Mouse (Mus musculus) lung, postnatal 4 days (tissue): ENCODE data around the gene Ddi2.
A peak's percentile ranks its signal among the peaks of the same experiment; 100 is the strongest.

ENCODE experiments used
- DNase-seq, 2 experiments: peaks; one replicate each; pipeline ENCODE4 v3.0.0; 2021

Ddi2 gene

GRCm38 (mm10) chr4:141741856-141742255 lies 18.6 kb upstream of the Ddi2 start:
- no peak for DNase-seq

- DNase-seq = no peak
These were observed 14.8 kb upstream of the Ddi2 start for GRCm38 (mm10) chr4:141738015-141738414.

GRCm38 (mm10) chr4:141736856-141737255 lies 13.6 kb upstream of the Ddi2 start:
- no peak for DNase-seq

- DNase-seq = no peak
These were observed 12.0 kb upstream of the Ddi2 start for GRCm38 (mm10) chr4:141735206-141735560.

GRCm38 (mm10) chr4:141734446-141735205 lies 11.4 kb upstream of the Ddi2 start:
- peak; percentile 89 to 93 for DNase-seq

- DNase-seq = no peak
These were observed 8.5 kb upstream of the Ddi2 start for GRCm38 (mm10) chr4:141731766-141732165.

- no peak for DNase-seq
These were observed 7.2 kb upstream of the Ddi2 start for GRCm38 (mm10) chr4:141730401-141730800.

- no peak for DNase-seq
These were observed 6.0 kb upstream of the Ddi2 start for GRCm38 (mm10) chr4:141729266-141729665.

GRCm38 (mm10) chr4:141725738-141726137 lies 2.5 kb upstream of the Ddi2 start:
- peak in 1 of 2 experiments; percentile 30 for DNase-seq

GRCm38 (mm10) chr4:141725277-141725676 lies 2.1 kb upstream of the Ddi2 start:
- DNase-seq = no peak

GRCm38 (mm10) chr4:141724594-141724993 lies 1.4 kb upstream of the Ddi2 start:
- DNase-seq = peak in 1 of 2 experiments; percentile 28

GRCm38 (mm10) chr4:141723673-141724068 lies 452 bp upstream of the Ddi2 start:
- DNase-seq = no peak

- no peak for DNase-seq
These were observed 1.3 kb downstream of the Ddi2 start for GRCm38 (mm10) chr4:141721961-141722360.

- no peak for DNase-seq
These were observed 2.3 kb downstream of the Ddi2 start for GRCm38 (mm10) chr4:141720761-141721523.

GRCm38 (mm10) chr4:141719304-141719703 lies 3.9 kb downstream of the Ddi2 start:
- no peak for DNase-seq

GRCm38 (mm10) chr4:141717633-141718032 lies 5.6 kb downstream of the Ddi2 start:
- no peak for DNase-seq

- DNase-seq = no peak
These were observed 8.2 kb downstream of the Ddi2 start for GRCm38 (mm10) chr4:141715027-141715426.

- DNase-seq = no peak
These were observed 9.5 kb downstream of the Ddi2 start for GRCm38 (mm10) chr4:141713598-141714142.

GRCm38 (mm10) chr4:141711250-141711649 lies 12.0 kb downstream of the Ddi2 start:
- DNase-seq = no peak

GRCm38 (mm10) chr4:141708971-141709370 lies 14.2 kb downstream of the Ddi2 start:
- no peak for DNase-seq

GRCm38 (mm10) chr4:141708005-141708404 lies 15.2 kb downstream of the Ddi2 start:
- DNase-seq = peak in 1 of 2 experiments; percentile 48

GRCm38 (mm10) chr4:141705331-141705730 lies 17.9 kb downstream of the Ddi2 start:
- peak; percentile 58 to 79 for DNase-seq

- no peak for DNase-seq
These were observed 18.6 kb downstream of the Ddi2 start for GRCm38 (mm10) chr4:141704625-141705024.

- no peak for DNase-seq
These were observed 28.5 kb downstream of the Ddi2 start for GRCm38 (mm10) chr4:141694719-141695118.
